Mouse (Mus musculus) liver, postnatal 0 days (tissue): ENCODE data around the gene P2rx3. TPM values are rescaled to one million over a fixed set of nuclear protein-coding genes. Genes with fewer than 3 reads are reported as not detected.

Source experiments
- ATAC-seq: fragments of 200-750 bp; cut with Nextera tagmentation; 2 replicates; pipeline ENCODE4 v1.8.0; 2017; ENCODE audit warnings: mild to moderate bottlenecking, moderate library complexity
- DNase-seq: peaks from one replicate; pipeline ENCODE4 v3.0.0-alpha.2; 2016
- H3K27ac ChIP-seq: fragments of 300-500 bp; sonication (generic); 2 replicates; pipeline ENCODE4 v1.5.1; 2014; ENCODE audit warnings: antibody characterized with exemption, moderate library complexity, mild to moderate bottlenecking, low read depth
- H3K27me3 ChIP-seq: fragments of 300-500 bp; sonication (generic); 2 replicates; pipeline ENCODE4 v1.6.1; 2014; ENCODE audit warnings: low read length, control low read depth, mixed read lengths; ENCODE audit not compliant: insufficient read depth
- H3K36me3 ChIP-seq: fragments of 300-500 bp; sonication (generic); replicated peaks from 2 replicates; pipeline ENCODE4 v1.6.1; 2014; ENCODE audit warnings: mild to moderate bottlenecking, control low read depth, low read length, moderate library complexity, mixed read lengths; ENCODE audit not compliant: insufficient read depth
- H3K4me1 ChIP-seq: fragments of 300-500 bp; sonication (generic); 2 replicates; pipeline ENCODE4 v1.6.1; 2014; ENCODE audit warnings: antibody characterized with exemption, mild to moderate bottlenecking, control low read depth; ENCODE audit not compliant: insufficient read depth
- H3K4me2 ChIP-seq: fragments of 300-500 bp; sonication (generic); 2 replicates; pipeline ENCODE4 v1.6.1; 2014; ENCODE audit warnings: low read depth, mild to moderate bottlenecking, low read length, moderate library complexity, mixed read lengths
- H3K4me3 ChIP-seq: fragments of 300-500 bp; sonication (generic); 2 replicates; pipeline ENCODE4 v1.5.1; 2014; ENCODE audit warnings: low read depth, low read length
- H3K9ac ChIP-seq: fragments of 300-500 bp; sonication (generic); replicated peaks from 2 replicates; pipeline ENCODE4 v1.6.1; 2014; ENCODE audit warnings: mild to moderate bottlenecking, moderate library complexity
- H3K9me3 ChIP-seq: fragments of 300-500 bp; sonication (generic); 2 replicates; pipeline ENCODE4 v1.6.1; 2016; ENCODE audit warnings: mild to moderate bottlenecking, control low read depth, low read length, mixed read lengths
- CTCF ChIP-seq: sonication (generic); IDR thresholded peaks from 2 replicates; pipeline ENCODE4 v1.5.1; 2016; ENCODE audit warnings: antibody characterized with exemption, low read depth
- EP300 ChIP-seq: IDR thresholded peaks from 2 replicates; pipeline ENCODE4 v1.6.1; 2016; ENCODE audit warnings: antibody characterized with exemption, low read depth, mild to moderate bottlenecking
- WGBS: fragments of 180-500 bp; shearing (Covaris S2); extraction: QIAGEN DNeasy Blood & Tissue Kit; methylation state at CpG from one replicate; pipeline ENCODE4 v1.1.7; 2014; ENCODE audit not compliant: insufficient replicate concordance; 5-methylcytosine and 5-hydroxymethylcytosine counted together
- polyA plus RNA-seq: library from polyadenylated mRNA; unstranded; fragments of >200 nt; fragmentation: Nextera tagmentation; extraction: Ambion mirVana; gene quantifications from 2 replicates; pipeline ENCODE4 v1.2.1, GENCODE M21; 2015

Gene P2rx3
- polyA plus RNA-seq, 1 experiment from 2014 or later, result 0.56 TPM

DNA sequence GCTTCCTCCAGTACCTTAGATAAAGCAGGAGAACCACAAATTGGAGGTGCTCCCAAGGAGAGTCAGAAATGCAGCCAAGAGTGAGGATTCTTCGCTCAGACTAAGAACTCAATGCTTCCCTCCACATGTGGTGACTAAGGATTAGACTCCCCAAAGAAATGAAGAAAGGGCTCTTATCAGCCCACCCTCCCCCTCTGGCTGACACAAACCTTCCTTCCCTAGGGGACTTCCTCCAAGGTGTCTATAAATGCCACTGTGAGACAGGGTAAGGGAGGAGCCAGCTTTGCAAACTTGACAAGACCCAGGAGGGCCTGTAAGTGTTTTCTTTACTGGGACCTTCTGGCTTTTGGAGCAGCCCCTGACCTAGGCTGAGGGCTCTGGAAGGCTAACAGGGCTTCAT lies 57.1 kb downstream of the P2rx3 start, which contains the start of gene Prg2:
Prg2 (plus strand) TSS at position 274 of the 400 bp plus-strand sequence.
- Histone ChIP-seq H3K9me3 (no peaks in the 10 kb centered on the region), H3K27me3 (no peaks in the 10 kb centered on the region), H3K4me3 (no peak within 1 kb of the TSS), H3K4me2 (no peak within 1 kb of the TSS), H3K27ac (no peak within 1 kb of the TSS), H3K4me1 (no peaks in the 10 kb centered on the region), H3K9ac (no peak within 1 kb of the TSS), H3K36me3 (no peaks in the 10 kb centered on the region)
- ATAC-seq, result no peak
- TF ChIP-seq CTCF (no peak), EP300 (no peak)
- WGBS, result 25% methylated on average over 1 of the region's 1 CpGs
- no peak for DNase-seq

DNA sequence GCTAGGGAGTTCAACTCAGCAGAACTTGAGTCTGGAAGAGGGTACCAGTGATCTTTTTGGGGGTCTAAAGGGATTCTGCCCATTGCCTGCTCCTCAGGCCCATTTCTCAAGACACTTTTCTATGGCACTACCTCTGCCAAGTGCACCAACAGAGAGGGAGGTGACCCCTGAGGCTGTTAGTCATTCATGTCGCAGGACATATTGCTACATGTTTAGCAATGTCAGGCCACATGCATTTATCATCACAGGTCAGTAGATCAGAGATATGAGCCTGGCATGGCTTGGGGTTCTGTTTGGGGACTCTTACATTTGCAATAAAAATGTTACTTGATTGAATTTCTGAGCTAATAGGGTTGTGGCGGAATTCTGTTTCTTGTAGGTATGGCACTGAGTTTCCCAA lies 61.7 kb downstream of the P2rx3 start:
- Histone ChIP-seq H3K9ac (no peak overlapping the region), H3K27ac (no peak overlapping the region), H3K4me3 (no peak overlapping the region), H3K9me3 (no peaks in the 10 kb centered on the region), H3K27me3 (no peaks in the 10 kb centered on the region), H3K36me3 (no peaks in the 10 kb centered on the region), H3K4me2 (no peak overlapping the region), H3K4me1 (no peaks in the 10 kb centered on the region)
- 76% methylated on average over 2 of the region's 2 CpGs for WGBS
- no peak for TF ChIP-seq EP300
- TF ChIP-seq CTCF, result no peak
- no peak for ATAC-seq
- no peak for DNase-seq

DNA sequence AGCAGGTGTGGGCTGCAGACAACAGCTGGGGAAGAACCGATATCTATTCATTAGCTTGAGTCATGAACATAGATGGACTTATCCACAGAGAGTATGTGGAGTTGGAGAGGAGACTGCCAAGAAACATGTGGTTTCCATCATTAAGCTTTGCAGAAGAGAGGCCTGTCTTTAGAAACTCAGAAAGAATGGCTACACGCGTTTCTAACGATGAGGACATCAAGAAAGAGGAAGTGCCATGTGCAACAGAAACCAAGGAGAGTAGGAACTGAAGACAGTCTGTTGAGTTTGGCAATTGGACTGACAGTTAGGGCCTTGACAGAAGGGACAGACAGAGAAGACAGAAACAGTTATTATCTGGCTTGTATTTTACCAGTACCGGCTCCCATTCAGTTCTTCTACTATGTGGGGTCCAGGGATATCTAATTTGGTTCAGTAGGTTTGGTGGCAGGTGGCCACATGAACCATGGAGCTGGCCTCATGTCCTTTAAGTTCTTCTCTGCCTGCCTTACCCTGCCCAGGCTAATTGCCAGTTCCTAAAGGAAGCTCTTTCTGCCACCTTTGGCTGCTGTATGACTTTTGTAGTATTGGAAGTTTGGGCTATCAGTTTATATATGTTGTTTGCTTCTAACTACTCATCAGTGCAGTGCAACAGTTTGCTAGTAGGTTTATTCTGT lies 69.8 kb downstream of the P2rx3 start:
- WGBS, result 41% methylated on average over 5 of the region's 5 CpGs
- peak; percentile 13 for DNase-seq

DNA sequence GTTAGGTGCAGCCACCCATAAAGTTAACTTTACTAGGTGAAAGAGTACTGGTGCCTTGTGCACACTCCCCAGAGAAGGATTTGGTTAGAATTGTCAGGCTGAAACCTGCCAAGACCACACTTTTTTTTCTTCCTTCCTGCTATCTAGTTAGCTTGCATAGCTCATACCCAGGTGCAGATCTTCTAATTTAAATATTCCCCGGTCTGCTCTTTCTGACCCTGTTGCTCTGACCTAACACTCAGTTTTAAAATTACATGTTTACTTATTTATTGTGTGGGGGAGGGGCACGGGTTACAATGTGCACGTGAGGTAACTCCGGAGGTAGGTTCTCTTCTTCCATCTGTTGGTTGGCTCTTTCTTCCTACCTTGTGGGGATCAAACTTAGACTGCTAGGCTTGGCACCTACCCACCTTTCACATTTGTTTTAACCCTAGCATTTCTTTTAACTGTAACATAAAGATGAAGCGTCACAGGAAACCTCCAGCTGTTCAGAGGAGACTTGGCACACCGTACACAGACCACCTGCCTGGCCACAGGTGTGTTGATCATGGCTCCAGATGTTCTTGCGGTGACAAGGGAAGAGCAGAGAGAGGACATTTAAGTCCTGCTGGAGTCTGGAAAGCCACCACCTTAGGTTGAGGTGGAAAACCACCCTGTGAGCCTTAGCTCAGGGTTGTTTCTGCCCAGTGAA lies 73.0 kb downstream of the P2rx3 start:
- no peak for TF ChIP-seq EP300
- no peak for TF ChIP-seq CTCF
- WGBS, result 69% methylated on average over 7 of the region's 7 CpGs
- Histone ChIP-seq H3K9me3 (no peaks in the 10 kb centered on the region), H3K9ac (no peak overlapping the region; the same call in 1 of the 2 replicates), H3K36me3 (peaks cover 5% of the 10 kb centered on the region; the same call in 1 of the 2 replicates), H3K4me2 (no peak overlapping the region), H3K27ac (peak overlapping the region; percentile 75), H3K27me3 (no peaks in the 10 kb centered on the region), H3K4me3 (no peak overlapping the region), H3K4me1 (peaks cover 30% of the 10 kb centered on the region)
- DNase-seq, result peak; percentile 16
- ATAC-seq, result peak; percentile 41

More for the DNA sequence above, 69.8 kb downstream of the P2rx3 start:
- no peaks in the 10 kb centered on the region for H3K27me3 ChIP-seq
- peaks cover 15% of the 10 kb centered on the region for H3K4me1 ChIP-seq
- no peak overlapping the region for H3K4me2 ChIP-seq
- no peaks in the 10 kb centered on the region for H3K36me3 ChIP-seq
- H3K9me3 ChIP-seq, result no peaks in the 10 kb centered on the region
- peak overlapping the region; percentile 81 for H3K27ac ChIP-seq
- H3K4me3 ChIP-seq, result no peak overlapping the region
- ATAC-seq, result peak; percentile 42
- no peak for TF ChIP-seq CTCF
- TF ChIP-seq EP300, result no peak
- H3K9ac ChIP-seq, result no peak overlapping the region

DNA sequence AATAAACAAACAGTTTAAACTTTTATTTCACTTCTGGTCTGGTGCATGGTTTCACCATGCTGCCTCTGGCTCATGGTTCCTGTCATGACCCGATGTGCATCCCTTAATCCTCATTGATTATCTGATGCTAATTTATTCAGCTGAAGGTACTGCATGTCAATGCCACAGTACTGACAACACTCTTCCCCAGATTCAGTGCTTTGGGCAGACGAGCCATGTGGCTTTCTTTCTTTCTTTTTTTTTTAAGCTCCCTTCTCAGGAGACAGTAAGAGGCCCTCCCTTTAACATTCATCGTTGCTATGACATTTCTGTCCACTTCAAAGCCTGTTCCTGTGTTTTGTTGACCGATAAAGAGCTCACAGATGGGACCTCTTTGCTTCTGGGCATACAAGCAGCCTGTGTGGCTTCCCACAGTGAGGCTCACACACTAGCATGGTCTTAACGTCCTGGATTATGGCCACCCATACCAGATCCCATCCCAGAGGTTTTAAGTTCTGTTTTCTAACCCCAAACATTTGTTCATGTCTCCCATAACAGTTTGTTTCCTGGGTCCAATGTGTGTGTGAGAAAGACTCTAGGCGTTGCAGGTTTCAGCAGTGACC lies 74.3 kb downstream of the P2rx3 start:
- H3K4me2 ChIP-seq, result no peak overlapping the region
- H3K9me3 ChIP-seq, result no peaks in the 10 kb centered on the region
- no peak for ATAC-seq
- H3K27me3 ChIP-seq, result no peaks in the 10 kb centered on the region
- peak overlapping the region; percentile 75 for H3K27ac ChIP-seq
- TF ChIP-seq EP300 (no peak), CTCF (no peak)
- no peak overlapping the region for H3K9ac ChIP-seq
- H3K4me3 ChIP-seq, result no peak overlapping the region
- WGBS, result 46% methylated on average over 6 of the region's 6 CpGs
- H3K36me3 ChIP-seq, result peaks cover 17% of the 10 kb centered on the region
- DNase-seq, result peak; percentile 14
- H3K4me1 ChIP-seq, result peaks cover 30% of the 10 kb centered on the region

DNA sequence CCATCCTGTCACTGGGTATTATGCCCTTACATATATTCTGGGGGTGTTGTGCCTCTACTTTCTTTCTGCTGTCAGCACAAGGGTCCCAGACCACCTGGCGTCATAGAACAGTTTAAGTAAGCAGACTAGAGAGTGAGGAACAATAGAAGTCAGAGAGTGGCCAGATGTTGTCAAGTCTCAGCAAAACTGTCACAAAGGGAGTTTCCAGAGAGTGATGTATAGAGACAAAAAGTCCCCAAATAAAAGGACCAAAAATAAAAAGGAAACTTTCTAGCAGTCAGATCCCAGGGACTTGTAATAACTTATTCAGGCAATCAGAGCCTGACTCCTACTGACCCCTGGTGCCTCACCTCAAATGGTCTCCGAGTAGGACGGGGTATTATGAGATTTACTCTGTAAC lies 75.4 kb downstream of the P2rx3 start:
- no peak overlapping the region for H3K4me2 ChIP-seq
- DNase-seq (peak; percentile 7), ATAC-seq (no peak)
- H3K4me1 ChIP-seq, result peaks cover 28% of the 10 kb centered on the region
- peaks cover 28% of the 10 kb centered on the region for H3K36me3 ChIP-seq
- H3K27me3 ChIP-seq, result no peaks in the 10 kb centered on the region
- no peak overlapping the region for H3K4me3 ChIP-seq
- H3K27ac ChIP-seq, result peak overlapping the region; percentile 75; the same call in 1 of the 2 replicates
- H3K9ac ChIP-seq, result no peak overlapping the region
- TF ChIP-seq CTCF (no peak), EP300 (no peak)
- 88% methylated on average over 3 of the region's 3 CpGs for WGBS
- H3K9me3 ChIP-seq, result no peaks in the 10 kb centered on the region
